Mouse (Mus musculus) MEL-GATA-1-ER (cell line): ENCODE data around the gene Olfr33.

Experiments used
- DNase-seq: peaks from one replicate; pipeline ENCODE4 v3.0.0-alpha.2; 2012; ENCODE audit warnings: low read depth; ENCODE audit errors: extremely low read depth

The Olfr33 gene

GRCm38 (mm10) chr7:102718970-102719369 is at the start of gene Olfr33:
TSS of gene Olfr33 (minus strand) at chr7:102719070.
- no peak for DNase-seq

GRCm38 (mm10) chr7:102759266-102759665 is 40.4 kb upstream of the Olfr33 start, which contains the start of the genes Olfr560 and Olfr78:
TSS of gene Olfr560 (minus strand) at chr7:102759366.
TSS of gene Olfr78 (minus strand) at chr7:102759471.
- no peak for DNase-seq

- no peak for DNase-seq
Measured at GRCm38 (mm10) chr7:102752086-102752485, 33.2 kb upstream of the Olfr33 start.

GRCm38 (mm10) chr7:102737705-102738104 is 18.8 kb upstream of the Olfr33 start:
- no peak for DNase-seq

GRCm38 (mm10) chr7:102733793-102734192 is 14.9 kb upstream of the Olfr33 start:
- DNase-seq, result no peak

- DNase-seq, result no peak
Measured at GRCm38 (mm10) chr7:102727391-102727790, 8.5 kb upstream of the Olfr33 start, which contains the start of gene Olfr559. TSS of gene Olfr559 (minus strand) at chr7:102727491.

GRCm38 (mm10) chr7:102701915-102702314 is 17.0 kb downstream of the Olfr33 start, which contains the start of gene Olfr558:
TSS of gene Olfr558 (plus strand) at chr7:102702215.
- no peak for DNase-seq

GRCm38 (mm10) chr7:102698461-102698860 is 20.4 kb downstream of the Olfr33 start:
- DNase-seq, result no peak

- peak; percentile 20 for DNase-seq
Measured at GRCm38 (mm10) chr7:102695358-102696125, 23.3 kb downstream of the Olfr33 start, which contains the start of gene Olfr557. TSS of gene Olfr557 (plus strand) at chr7:102695910.

- DNase-seq, result no peak
Measured at GRCm38 (mm10) chr7:102686944-102687501, 31.8 kb downstream of the Olfr33 start, which contains the start of gene Trim68. TSS of gene Trim68 (minus strand) at chr7:102687327.

- DNase-seq, result no peak
Measured at GRCm38 (mm10) chr7:102681916-102682315, 37.0 kb downstream of the Olfr33 start.

GRCm38 (mm10) chr7:102676225-102676624 is 42.6 kb downstream of the Olfr33 start:
- no peak for DNase-seq

- DNase-seq, result peak; percentile 3
Measured at GRCm38 (mm10) chr7:102665378-102665777, 53.5 kb downstream of the Olfr33 start.

- no peak for DNase-seq
Measured at GRCm38 (mm10) chr7:102664599-102664998, 54.3 kb downstream of the Olfr33 start, which contains the start of gene Olfr556. TSS of gene Olfr556 (plus strand) at chr7:102664899.
